Mouse (Mus musculus) forebrain, embryonic 10.5 days (tissue): ENCODE data around the gene Zfp28. TPM values are rescaled to one million over a fixed set of nuclear protein-coding genes. Genes with fewer than 3 reads are reported as not detected.
A peak's percentile ranks its signal among the peaks of the same experiment; 100 is the strongest.
"Not testable (repeated sequence)": the region's sequence is repeated elsewhere in the genome, so short reads cannot be mapped to it uniquely, and the experiment has no call there.

Experiments used
- DNase-seq: peaks from one replicate; pipeline ENCODE4 v3.0.0-alpha.2; 2017; ENCODE audit warnings: low spot score; ENCODE audit errors: extremely low spot score
- H3K27ac ChIP-seq: fragments of 300-500 bp; sonication (generic); 2 replicates; pipeline ENCODE4 v1.5.1; 2016; ENCODE audit warnings: mild to moderate bottlenecking
- H3K27me3 ChIP-seq: fragments of 300-500 bp; sonication (generic); 2 replicates; pipeline ENCODE4 v1.6.1; 2016; ENCODE audit warnings: mild to moderate bottlenecking; ENCODE audit not compliant: poor library complexity, severe bottlenecking
- H3K36me3 ChIP-seq: fragments of 300-500 bp; sonication (generic); replicated peaks from 2 replicates; pipeline ENCODE4 v1.6.1; 2016; ENCODE audit warnings: mild to moderate bottlenecking, moderate library complexity
- H3K4me1 ChIP-seq: fragments of 300-500 bp; sonication (generic); 2 replicates; pipeline ENCODE4 v1.6.1; 2016
- H3K4me3 ChIP-seq: fragments of 300-500 bp; sonication (generic); 2 replicates; pipeline ENCODE4 v1.5.1; 2016; ENCODE audit warnings: mild to moderate bottlenecking, moderate library complexity
- H3K9me3 ChIP-seq: fragments of 300-500 bp; sonication (generic); 2 replicates; pipeline ENCODE4 v1.6.1; 2016; ENCODE audit warnings: mild to moderate bottlenecking, moderate library complexity
- WGBS: fragments of 180-500 bp; shearing (Covaris S2); methylation state at CpG from one replicate; pipeline ENCODE4 v1.1.7; 2016; 5-methylcytosine and 5-hydroxymethylcytosine counted together
- polyA plus RNA-seq: library from polyadenylated mRNA; unstranded; fragments of >200 nt; fragmentation: Nextera tagmentation; extraction: Ambion mirVana; gene quantifications from 2 replicates; pipeline ENCODE4 v1.2.1, GENCODE M21; 2016

Zfp28 gene
- polyA plus RNA-seq, 1 experiment from 2014 or later, result 9.3 TPM

DNA sequence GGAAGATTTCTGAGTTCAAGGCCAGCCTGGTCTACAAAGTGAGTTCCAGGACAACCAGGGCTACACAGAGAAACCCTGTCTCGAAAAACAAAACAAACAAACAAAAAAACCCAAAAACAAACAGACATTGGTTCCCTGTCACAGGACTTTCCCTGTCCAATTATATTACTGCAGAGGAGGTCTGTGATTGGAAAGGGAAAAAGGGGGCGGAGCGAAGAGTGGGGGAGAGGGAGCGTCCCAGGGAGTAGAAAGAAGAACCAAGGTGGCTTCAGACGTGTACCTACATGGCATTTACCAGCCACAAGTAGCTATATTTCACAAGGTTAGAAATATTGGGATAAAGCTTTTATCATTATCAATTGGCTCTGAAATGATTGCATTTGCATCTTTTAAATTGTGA is 14.9 kb upstream of the Zfp28 start:
- 90% methylated on average over 5 of the region's 5 CpGs for WGBS
- not testable (repeated sequence) for DNase-seq

DNA sequence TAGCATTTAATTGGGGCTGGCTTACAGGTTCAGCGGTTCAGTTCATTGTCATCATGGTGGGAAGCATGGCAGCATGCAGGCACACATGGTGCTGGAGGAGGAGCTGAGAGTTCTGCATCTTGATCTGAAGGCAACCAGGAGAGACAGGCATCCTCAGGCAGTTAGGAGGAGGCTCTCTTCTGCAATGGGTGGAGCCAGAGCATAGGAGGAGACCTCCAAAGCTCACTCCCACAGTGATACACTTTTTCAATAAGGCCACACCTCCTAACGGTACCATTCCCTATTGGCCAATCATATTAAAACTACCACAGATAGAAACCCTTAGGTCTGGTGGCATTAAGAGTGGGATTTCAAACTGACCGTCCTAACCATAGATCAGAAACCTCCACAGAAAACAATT is 13.6 kb upstream of the Zfp28 start:
- H3K4me3 ChIP-seq, result no peak overlapping the region
- no peak overlapping the region for H3K27ac ChIP-seq
- 84% methylated on average over 3 of the region's 3 CpGs for WGBS
- no peak for DNase-seq
- no peaks in the 10 kb centered on the region for H3K36me3 ChIP-seq
- H3K9me3 ChIP-seq, result no peaks in the 10 kb centered on the region
- no peaks in the 10 kb centered on the region; the same call in 1 of the 2 replicates for H3K4me1 ChIP-seq
- no peaks in the 10 kb centered on the region for H3K27me3 ChIP-seq

More for the DNA sequence above, 14.9 kb upstream of the Zfp28 start:
- H3K27me3 ChIP-seq, H3K27ac ChIP-seq, H3K9me3 ChIP-seq, H3K36me3 ChIP-seq, H3K4me3 ChIP-seq: not testable (repeated sequence)
- peaks cover 10% of the 10 kb centered on the region for H3K4me1 ChIP-seq

DNA sequence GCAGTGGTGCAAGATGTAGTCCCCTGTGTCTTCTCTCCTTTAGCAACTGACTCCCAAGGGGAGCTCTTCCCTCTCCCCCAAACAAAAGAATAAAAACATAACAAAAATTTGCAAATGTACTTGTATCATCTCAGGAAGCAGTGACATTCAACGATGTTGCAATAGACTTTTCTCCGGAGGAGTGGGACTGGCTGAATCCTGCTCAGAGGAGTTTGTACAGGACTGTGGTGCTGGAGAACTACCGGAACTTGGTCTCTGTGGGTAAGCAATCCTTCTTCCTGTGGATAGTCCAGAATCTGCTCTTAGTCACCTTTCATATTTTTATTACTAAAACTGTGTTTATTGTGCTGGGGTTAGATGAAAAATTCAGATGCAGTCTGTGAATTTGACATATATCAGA is 10.1 kb upstream of the Zfp28 start:
- DNase-seq, result no peak
- Histone ChIP-seq H3K4me1 (no peaks in the 10 kb centered on the region), H3K27ac (no peak overlapping the region), H3K36me3 (no peaks in the 10 kb centered on the region), H3K27me3 (no peaks in the 10 kb centered on the region), H3K9me3 (no peaks in the 10 kb centered on the region), H3K4me3 (no peak overlapping the region)
- WGBS, result 95% methylated on average over 3 of the region's 3 CpGs

DNA sequence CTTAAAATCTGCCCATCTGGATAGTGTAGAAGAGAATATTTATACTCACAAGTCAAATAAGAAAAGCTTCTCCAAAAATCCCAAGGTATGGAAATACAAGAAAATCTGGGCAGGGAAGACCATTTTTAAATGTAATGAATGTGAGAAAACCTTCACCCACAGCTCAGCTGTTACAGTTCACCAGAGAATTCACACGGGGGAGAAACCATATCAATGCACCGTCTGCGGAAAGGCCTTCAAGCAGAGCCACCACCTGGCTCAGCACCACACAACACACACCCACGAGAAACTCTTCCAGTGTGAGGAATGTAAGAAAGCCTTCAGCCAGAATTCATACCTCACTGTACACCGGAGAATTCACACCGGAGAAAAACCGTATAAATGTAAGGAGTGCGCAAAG is 4.7 kb upstream of the Zfp28 start:
- no peak for DNase-seq
- H3K4me3 ChIP-seq, result no peak overlapping the region
- H3K27ac ChIP-seq, result no peak overlapping the region
- peaks cover 12% of the 10 kb centered on the region for H3K4me1 ChIP-seq
- peaks cover 7% of the 10 kb centered on the region; the same call in 1 of the 2 replicates for H3K9me3 ChIP-seq
- no peaks in the 10 kb centered on the region for H3K36me3 ChIP-seq
- 87% methylated on average over 8 of the region's 8 CpGs for WGBS
- H3K27me3 ChIP-seq, result no peaks in the 10 kb centered on the region

DNA sequence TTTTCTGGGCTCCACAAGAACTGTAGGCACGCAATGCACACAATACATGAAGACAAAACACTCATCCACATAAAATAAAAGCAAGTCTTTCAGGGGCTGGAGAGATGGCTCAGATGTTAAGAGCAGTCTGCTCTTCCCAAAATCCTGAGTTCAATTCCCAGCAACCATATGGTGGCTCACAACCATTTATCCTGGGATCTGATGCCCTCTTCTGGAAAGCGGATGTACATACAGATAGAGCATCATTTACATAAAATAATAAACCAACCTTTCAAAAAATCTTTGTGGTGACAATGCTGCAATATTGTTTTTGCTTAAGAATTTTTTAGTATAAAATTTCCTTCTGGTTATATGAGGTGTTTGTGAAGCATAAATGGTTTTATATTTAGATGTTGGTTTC is 1.7 kb upstream of the Zfp28 start:
- H3K4me1 ChIP-seq, result peaks cover 20% of the 10 kb centered on the region
- H3K27me3 ChIP-seq, result no peaks in the 10 kb centered on the region
- H3K27ac ChIP-seq, result no peak overlapping the region
- DNase-seq, result no peak
- H3K9me3 ChIP-seq, result peaks cover 8% of the 10 kb centered on the region; the same call in 1 of the 2 replicates
- no peaks in the 10 kb centered on the region for H3K36me3 ChIP-seq
- 79% methylated on average over 2 of the region's 2 CpGs for WGBS
- H3K4me3 ChIP-seq, result no peak overlapping the region

DNA sequence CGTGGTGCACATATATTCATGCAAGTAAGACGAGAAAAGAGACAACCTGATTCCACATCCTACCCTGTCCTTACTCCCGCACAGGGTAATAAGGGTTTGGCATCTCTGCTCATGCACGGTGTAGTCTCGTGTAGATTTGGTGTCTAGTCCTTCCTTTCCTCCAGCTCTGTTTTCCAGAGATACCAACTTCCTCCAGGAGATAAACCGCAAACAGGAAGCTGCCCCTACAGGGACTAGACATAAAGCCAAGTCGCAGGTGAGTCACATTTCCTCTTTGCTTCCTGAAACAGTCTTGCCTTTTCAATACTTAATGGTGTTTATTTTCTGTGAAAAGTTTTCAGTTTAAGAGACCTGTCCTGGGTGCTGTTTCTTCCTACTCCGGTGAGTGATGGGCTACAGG is 916 bp downstream of the Zfp28 start:
- no peak for DNase-seq
- peaks cover 14% of the 10 kb centered on the region for H3K36me3 ChIP-seq
- H3K9me3 ChIP-seq, result peaks cover 11% of the 10 kb centered on the region; the same call in 1 of the 2 replicates
- peak overlapping the region; percentile 71 for H3K4me3 ChIP-seq
- no peaks in the 10 kb centered on the region for H3K27me3 ChIP-seq
- H3K27ac ChIP-seq, result no peak overlapping the region
- WGBS, result 74% methylated on average over 8 of the region's 8 CpGs
- H3K4me1 ChIP-seq, result peaks cover 20% of the 10 kb centered on the region

DNA sequence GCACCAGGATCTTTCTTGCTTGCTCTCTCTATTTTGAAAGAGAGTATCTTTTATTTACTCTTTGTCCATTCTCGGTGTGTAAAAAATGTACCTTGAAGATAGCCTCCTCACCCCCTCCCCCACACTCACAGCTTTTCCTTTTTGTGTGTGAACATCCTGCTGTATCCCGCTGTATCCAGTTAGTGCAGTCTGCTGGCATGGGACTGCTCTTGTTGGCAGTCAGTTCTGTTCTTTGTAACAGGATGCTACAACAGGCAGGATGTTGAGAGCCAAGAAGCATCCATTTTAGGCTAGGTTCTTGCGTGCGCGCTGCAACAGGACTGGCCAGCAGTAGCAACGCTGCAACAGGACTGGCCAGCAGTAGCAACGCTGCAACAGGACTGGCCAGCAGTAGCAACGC is 3.9 kb downstream of the Zfp28 start:
- H3K9me3 ChIP-seq, result peaks cover 11% of the 10 kb centered on the region; the same call in 1 of the 2 replicates
- H3K36me3 ChIP-seq, result peaks cover 40% of the 10 kb centered on the region
- 96% methylated on average over 8 of the region's 8 CpGs for WGBS

DNA sequence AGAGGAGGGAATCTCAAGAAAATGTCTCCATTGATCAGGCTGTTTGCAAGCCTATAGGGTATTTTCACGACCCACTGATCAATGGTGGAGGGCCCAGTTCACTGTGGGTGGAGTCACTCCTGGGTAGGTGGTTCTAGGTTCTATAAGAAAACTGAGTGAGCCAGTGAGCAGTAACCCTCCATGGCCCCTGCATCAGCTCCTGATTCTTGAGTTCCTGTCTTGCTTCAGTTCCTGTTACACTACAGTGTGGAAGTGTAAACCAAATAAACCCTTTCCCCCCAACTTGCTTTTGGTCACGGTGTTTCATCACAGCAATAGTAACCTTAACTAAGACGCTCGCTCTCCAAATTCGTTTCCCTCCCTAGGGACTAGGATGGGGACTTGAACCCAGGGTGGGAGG is 5.9 kb downstream of the Zfp28 start:
- peaks cover 4% of the 10 kb centered on the region; the same call in 1 of the 2 replicates for H3K4me1 ChIP-seq
- DNase-seq, result no peak
- no peaks in the 10 kb centered on the region for H3K27me3 ChIP-seq
- H3K36me3 ChIP-seq, result peaks cover 59% of the 10 kb centered on the region
- 88% methylated on average over 5 of the region's 5 CpGs for WGBS
- H3K4me3 ChIP-seq, result no peak overlapping the region
- peaks cover 6% of the 10 kb centered on the region; the same call in 1 of the 2 replicates for H3K9me3 ChIP-seq
- H3K27ac ChIP-seq, result no peak overlapping the region

More for the DNA sequence above, 3.9 kb downstream of the Zfp28 start:
- no peak for DNase-seq
- H3K27me3 ChIP-seq, result no peaks in the 10 kb centered on the region
- no peak overlapping the region for H3K27ac ChIP-seq
- no peak overlapping the region for H3K4me3 ChIP-seq
- peaks cover 19% of the 10 kb centered on the region for H3K4me1 ChIP-seq

DNA sequence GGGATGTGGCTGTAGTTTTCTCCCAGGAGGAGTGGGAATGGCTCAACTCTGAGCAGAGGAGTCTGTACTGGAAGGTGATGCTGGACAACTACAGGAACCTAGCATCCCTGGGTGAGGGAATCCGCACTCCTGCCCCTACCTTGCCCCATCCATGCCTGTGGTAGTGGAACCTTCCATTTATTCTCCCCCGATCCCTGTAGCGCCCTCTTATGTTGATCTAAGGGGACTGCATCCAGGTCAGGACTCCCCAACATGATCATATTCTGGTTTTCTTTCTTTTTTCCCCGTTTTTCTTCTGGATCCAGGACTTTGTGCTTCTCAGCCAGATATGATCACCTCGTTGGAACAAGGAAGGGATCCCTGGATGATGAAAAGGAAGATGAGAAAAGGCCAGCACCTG is 6.4 kb downstream of the Zfp28 start:
- no peaks in the 10 kb centered on the region for H3K27me3 ChIP-seq
- H3K4me1 ChIP-seq, result no peaks in the 10 kb centered on the region
- no peak overlapping the region for H3K27ac ChIP-seq
- no peak for DNase-seq
- peaks cover 64% of the 10 kb centered on the region for H3K36me3 ChIP-seq
- H3K9me3 ChIP-seq, result peaks cover 6% of the 10 kb centered on the region; the same call in 1 of the 2 replicates
- no peak overlapping the region for H3K4me3 ChIP-seq
- WGBS, result 78% methylated on average over 5 of the region's 5 CpGs

DNA sequence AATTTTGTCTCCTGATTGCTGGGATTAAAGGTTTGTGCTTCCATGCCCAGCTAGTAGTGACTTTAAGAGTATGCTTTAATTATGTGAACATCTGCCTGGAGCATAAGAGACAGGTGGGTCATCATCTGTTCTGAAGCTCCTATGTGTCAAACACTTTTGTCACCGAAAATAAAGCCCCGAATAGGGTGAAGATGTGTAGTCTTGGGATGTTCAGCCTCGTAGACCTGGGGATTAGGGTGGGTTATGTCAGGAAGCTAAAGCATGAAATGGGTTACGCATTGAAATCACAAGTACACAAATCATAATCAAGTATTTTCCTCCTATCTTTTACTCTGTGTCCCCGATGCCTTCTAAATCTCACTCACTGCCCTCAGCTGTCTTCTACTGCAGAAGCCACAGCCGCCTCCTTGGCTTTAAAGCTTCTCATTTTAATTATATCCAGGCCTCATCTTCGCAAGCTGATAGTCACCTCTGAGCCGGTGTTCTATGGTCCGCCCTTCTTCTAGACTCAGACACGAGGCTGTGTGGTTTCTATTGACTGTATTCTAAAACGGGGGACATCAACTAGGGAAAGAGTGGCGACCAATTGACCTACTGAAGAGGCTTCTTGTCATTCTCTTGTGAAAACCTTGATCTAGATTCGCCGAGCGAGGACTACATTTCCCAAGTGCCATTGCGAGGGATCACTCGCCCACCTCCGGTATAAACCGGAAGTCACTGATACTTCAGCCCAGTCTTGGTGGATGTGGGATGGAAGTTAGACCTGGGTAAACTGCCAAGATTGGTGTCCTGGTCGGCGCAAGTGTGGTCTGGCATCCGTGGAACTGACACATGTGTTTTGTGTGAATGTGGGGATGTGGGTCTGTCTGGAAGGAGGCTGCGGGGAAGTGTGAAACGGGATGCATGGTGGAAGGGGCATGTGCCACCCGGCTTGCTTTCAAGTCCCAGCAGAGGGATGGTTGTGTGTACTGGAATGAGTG is 15.2 kb downstream of the Zfp28 start, which contains the start of gene Smim17:
Gene Smim17 (plus strand): TSS at position 720 of the 980 bp plus-strand sequence.
- DNase-seq, result peak; percentile 30
- 28% methylated on average over 25 of the region's 25 CpGs for WGBS
- Histone ChIP-seq H3K9me3 (0 out of 2 replicates have a peak, but pooled peaks cover 2% of the 10 kb centered on the region), H3K4me1 (peaks cover 11% of the 10 kb centered on the region), H3K4me3 (peak within 1 kb of the TSS; percentile 61), H3K27ac (peak within 1 kb of the TSS; percentile 76), H3K36me3 (peaks cover 23% of the 10 kb centered on the region), H3K27me3 (no peaks in the 10 kb centered on the region)

DNA sequence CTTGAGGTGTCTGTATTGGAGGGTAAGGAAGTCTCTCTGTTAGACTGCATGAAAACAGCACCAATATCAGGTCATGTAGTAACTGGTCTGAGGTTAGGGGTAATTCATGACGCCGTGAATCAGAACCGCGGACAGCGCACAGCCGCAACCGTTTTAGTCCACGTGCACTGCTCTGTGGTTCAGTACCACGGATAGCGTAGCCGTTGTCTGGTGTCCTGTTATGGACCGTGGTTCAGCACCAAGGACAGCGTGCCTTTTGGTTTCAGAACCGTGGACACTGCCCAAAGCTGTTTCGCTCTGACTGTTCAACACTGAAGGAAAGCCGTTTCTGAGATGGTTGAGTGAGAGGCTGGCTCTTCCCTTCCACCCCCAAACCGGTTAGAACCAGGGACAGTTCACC is 26.9 kb downstream of the Zfp28 start, which contains the start of gene Gm20715:
Gene Gm20715 (plus strand): TSS at position 235 of the 400 bp plus-strand sequence.
- peak; percentile 85 for DNase-seq
- Histone ChIP-seq H3K9me3 (no peaks in the 10 kb centered on the region), H3K4me1 (peaks cover 4% of the 10 kb centered on the region), H3K36me3 (no peaks in the 10 kb centered on the region), H3K4me3 (no peak within 1 kb of the TSS), H3K27ac (no peak within 1 kb of the TSS), H3K27me3 (no peaks in the 10 kb centered on the region)
- 2% methylated on average over 17 of the region's 17 CpGs for WGBS

DNA sequence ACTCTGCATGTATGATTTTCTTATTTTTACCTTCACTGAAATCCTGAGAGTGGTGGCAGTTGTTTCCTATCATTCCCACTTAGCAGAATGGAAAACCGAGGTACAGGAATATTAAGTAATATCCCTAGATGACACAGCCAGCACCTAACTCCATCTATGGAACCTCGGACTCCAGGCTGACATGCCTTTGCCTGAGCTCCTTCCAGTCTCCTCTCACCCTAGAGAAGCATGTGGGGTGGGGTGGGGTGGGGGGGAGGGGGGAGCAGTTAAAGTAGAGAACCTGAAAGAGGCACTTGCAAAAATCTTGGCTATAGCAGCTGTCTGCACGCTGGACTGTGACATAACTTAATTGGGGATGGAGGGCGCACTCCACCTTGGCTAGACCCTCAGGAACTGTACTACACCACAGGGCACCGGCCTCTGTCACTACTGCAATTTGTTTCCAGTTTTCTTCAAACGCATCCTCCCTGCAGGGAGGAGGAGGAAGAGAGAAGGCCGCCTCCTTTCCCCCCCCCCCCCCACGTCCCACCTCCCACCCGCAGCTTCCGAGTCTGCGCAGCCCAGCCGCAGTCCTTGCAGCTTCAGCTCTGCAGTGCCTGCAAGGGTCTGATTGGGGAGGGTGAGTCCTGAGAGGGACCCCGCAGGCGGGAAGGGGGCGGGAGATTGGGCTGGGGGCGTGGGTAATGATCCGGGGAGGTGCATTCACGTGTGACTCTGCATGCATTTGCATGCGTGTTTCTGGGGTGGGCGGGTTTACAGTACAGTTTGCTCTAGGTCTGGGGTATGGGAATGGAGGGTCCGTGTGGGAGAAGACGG is 31.7 kb downstream of the Zfp28 start:
- Histone ChIP-seq H3K36me3 (no peaks in the 10 kb centered on the region), H3K4me3 (peak overlapping the region; percentile 32), H3K4me1 (peaks cover 6% of the 10 kb centered on the region), H3K27me3 (no peaks in the 10 kb centered on the region), H3K27ac (no peak overlapping the region), H3K9me3 (no peaks in the 10 kb centered on the region)
- no peak for DNase-seq
- 7% methylated on average over 21 of the region's 22 CpGs for WGBS
